Mouse (Mus musculus) lung, embryonic 16.5 days (tissue): Measurements from ENCODE around the gene Ptk6. TPM values are rescaled to one million over a fixed set of nuclear protein-coding genes. Genes with fewer than 3 reads are reported as not detected.

Experiments used
- ATAC-seq: fragments of 200-750 bp; cut with Nextera tagmentation; 2 replicates; pipeline ENCODE4 v1.8.0; 2017; ENCODE audit warnings: low read depth, mild to moderate bottlenecking, moderate library complexity
- H3K27ac ChIP-seq: fragments of 300-500 bp; sonication (generic); 2 replicates; pipeline ENCODE4 v1.5.1; 2014; ENCODE audit warnings: mild to moderate bottlenecking, control low read depth, low read length
- H3K27me3 ChIP-seq: fragments of 300-500 bp; sonication (generic); 2 replicates; pipeline ENCODE4 v1.6.1; 2014; ENCODE audit warnings: low read depth, low read length, mixed read lengths; ENCODE audit not compliant: control insufficient read depth, insufficient read depth
- H3K36me3 ChIP-seq: fragments of 300-500 bp; sonication (generic); 2 replicates; pipeline ENCODE4 v1.6.1; 2014; ENCODE audit warnings: low read length; ENCODE audit not compliant: control insufficient read depth, insufficient read depth
- H3K4me1 ChIP-seq: fragments of 300-500 bp; sonication (generic); replicated peaks from 2 replicates; pipeline ENCODE4 v1.6.1; 2014; ENCODE audit warnings: low read length, mixed read lengths; ENCODE audit not compliant: control insufficient read depth, insufficient read depth
- H3K4me2 ChIP-seq: fragments of 300-500 bp; sonication (generic); 2 replicates; pipeline ENCODE4 v1.6.1; 2014; ENCODE audit warnings: low read depth, low read length, control low read depth
- H3K4me3 ChIP-seq: fragments of 300-500 bp; sonication (generic); 2 replicates; pipeline ENCODE4 v1.5.1; 2014; ENCODE audit warnings: mild to moderate bottlenecking, low read length, control low read depth
- H3K9ac ChIP-seq: fragments of 300-500 bp; sonication (generic); 2 replicates; pipeline ENCODE4 v1.6.1; 2014; ENCODE audit warnings: low read length, control low read depth
- H3K9me3 ChIP-seq: fragments of 300-500 bp; sonication (generic); 2 replicates; pipeline ENCODE4 v1.6.1; 2016; ENCODE audit warnings: low read length; ENCODE audit not compliant: control insufficient read depth
- WGBS: fragments of 180-500 bp; shearing (Covaris S2); extraction: QIAGEN DNeasy Blood & Tissue Kit; methylation state at CpG from one replicate; pipeline ENCODE4 v1.1.7; 2014; 5-methylcytosine and 5-hydroxymethylcytosine counted together
- polyA plus RNA-seq: library from polyadenylated mRNA; unstranded; fragments of >200 nt; fragmentation: Nextera tagmentation; extraction: Ambion mirVana; gene quantifications from 2 replicates; pipeline ENCODE4 v1.2.1, GENCODE M21; 2015

The Ptk6 gene
- polyA plus RNA-seq, 1 experiment from 2014 or later, result 0.04 TPM

DNA sequence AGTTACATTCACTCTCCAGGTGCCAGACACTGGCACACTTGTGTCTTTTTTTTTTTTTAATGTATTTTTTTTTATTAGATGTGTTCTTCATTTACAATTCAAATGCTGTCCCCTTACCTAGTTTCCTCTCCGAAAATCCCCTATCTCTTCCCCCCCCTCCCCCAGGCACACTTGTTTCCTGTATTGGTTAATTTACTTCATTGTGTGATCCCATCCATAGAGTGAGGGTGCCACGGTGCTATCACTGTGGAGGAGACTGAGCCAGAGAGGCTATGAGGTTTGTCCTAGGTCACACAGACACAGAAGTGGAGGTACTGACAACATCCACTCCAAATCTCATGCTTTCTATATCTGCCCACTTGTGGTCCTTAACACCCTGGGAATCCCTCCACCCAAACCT, 36.3 kb upstream of the Ptk6 start:
- 0 out of 2 replicates have a peak, but pooled peaks cover 2% of the 10 kb centered on the region for H3K36me3 ChIP-seq
- no peak for ATAC-seq
- H3K9me3 ChIP-seq, result no peaks in the 10 kb centered on the region
- peaks cover 9% of the 10 kb centered on the region for H3K4me1 ChIP-seq
- no peak overlapping the region for H3K4me3 ChIP-seq
- whole genome bisulfite sequencing, result 57% methylated on average over 2 of the region's 2 CpGs
- no peak overlapping the region for H3K4me2 ChIP-seq
- H3K27ac ChIP-seq, result no peak overlapping the region
- no peaks in the 10 kb centered on the region for H3K27me3 ChIP-seq
- H3K9ac ChIP-seq, result no peak overlapping the region

DNA sequence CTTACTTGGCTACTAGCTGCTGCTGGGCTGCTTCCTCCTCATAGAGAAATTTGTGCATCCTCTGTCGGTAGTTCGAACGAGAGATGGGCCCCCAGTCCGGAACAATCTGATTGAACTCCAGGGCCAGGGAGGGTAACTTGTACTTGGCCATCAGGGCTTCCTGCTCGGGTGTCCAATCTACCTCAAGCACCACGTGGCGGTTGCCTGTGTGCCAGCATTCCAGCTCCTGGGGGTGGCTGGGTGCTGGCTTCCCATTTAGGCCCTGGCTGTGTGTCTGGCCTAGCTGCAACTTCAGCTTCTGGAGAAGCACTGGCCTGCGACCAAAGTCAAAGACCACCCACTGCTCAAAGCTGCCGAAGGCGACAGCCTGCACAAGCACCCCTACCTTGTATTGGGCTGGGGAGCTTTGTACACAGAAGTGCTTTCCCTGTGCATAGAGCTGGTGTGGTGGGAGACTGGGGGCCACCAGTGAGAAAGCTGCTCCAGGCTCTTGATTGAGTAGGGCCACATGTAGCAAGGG, 35.6 kb upstream of the Ptk6 start:
- H3K9ac ChIP-seq, result no peak overlapping the region
- no peaks in the 10 kb centered on the region for H3K27me3 ChIP-seq
- no peaks in the 10 kb centered on the region for H3K9me3 ChIP-seq
- H3K4me1 ChIP-seq, result peaks cover 9% of the 10 kb centered on the region
- no peak overlapping the region for H3K4me3 ChIP-seq
- no peak overlapping the region for H3K27ac ChIP-seq
- no peak overlapping the region for H3K4me2 ChIP-seq
- H3K36me3 ChIP-seq, result 0 out of 2 replicates have a peak, but pooled peaks cover 2% of the 10 kb centered on the region
- WGBS, result 75% methylated on average over 10 of the region's 10 CpGs
- ATAC-seq, result no peak

DNA sequence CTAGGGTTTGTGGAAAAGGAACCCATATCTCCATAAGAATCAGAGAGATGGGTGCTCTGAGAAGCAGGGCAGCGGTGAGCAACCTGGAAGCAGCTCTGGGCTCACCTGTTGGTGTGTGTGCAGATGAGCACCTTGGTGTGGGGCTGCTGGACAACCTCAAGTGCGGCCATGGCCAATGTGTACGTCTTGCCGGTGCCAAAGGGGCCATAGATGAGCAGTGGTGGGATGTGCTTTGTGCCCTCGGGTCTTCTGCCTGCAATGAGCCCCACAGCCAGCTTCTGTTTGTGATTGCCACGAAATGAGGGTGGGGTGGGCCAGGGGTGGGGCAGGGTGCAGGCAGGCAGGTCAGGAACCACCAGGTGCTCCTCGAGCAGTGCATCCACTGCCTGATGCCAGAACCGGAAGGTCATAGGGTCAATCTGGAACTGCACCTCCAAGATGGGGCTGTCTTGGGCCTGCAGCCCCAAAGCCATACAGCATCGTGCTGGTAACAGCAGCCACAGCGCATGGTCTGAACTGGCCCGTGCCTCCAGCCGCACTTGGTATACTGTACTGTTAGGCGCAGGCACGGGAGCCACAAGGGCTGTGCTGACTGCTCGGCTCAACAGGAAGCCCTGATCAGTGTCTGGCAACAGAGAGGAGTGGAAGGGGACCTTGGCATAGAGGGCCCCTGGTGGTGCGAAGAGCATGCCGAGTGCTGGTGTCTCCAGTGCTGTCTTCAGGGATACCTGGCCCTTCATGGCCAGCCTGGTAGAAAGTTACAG, 34.8 kb upstream of the Ptk6 start:
- Histone ChIP-seq H3K4me2 (no peak overlapping the region), H3K9ac (no peak overlapping the region), H3K4me1 (peaks cover 8% of the 10 kb centered on the region), H3K27ac (no peak overlapping the region), H3K36me3 (0 out of 2 replicates have a peak, but pooled peaks cover 5% of the 10 kb centered on the region), H3K4me3 (no peak overlapping the region), H3K27me3 (no peaks in the 10 kb centered on the region), H3K9me3 (no peaks in the 10 kb centered on the region)
- 85% methylated on average over 17 of the region's 17 CpGs for WGBS
- ATAC-seq, result no peak

DNA sequence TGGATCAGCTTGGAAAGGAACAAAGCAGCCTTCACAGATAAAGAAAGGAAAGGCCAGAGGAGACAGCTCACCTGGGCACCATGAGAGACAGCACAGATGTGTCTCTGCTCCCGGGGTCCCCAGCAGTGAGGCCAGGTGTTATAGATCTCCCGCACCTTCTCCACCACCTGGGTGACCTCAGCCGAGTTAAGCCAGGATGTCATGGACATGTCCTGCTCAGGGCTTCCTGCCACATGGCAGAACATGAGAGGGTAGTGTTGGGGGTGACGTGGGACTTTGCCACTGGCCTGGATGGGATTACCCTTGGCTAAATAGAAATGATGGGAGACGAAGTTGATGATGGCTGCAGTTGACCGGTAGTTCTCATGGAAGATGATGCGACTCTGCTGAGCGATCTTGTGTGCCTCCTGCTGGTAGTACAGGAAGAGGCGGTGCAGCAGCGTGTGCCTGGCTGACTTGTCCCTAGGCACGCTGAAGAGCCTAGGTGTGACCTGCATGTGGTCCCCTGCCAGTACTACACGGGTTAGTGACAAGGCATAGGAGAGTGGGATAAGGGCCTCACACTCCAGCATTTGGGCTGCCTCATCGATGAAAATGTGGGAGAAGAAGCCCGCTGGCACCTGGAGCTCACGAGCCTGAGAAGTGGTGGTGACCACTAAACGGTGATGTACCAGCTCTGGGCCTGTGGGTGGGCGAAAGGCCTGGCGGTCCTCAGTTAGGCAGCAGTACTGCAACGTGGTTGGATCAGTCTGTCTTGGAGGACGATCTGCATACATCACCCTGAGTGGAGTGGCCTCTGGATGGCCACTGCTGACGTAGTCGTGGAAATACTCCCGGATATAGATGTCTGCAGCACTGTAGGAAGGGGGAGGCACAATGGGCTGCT, 33.3 kb upstream of the Ptk6 start:
- Histone ChIP-seq H3K36me3 (0 out of 2 replicates have a peak, but pooled peaks cover 5% of the 10 kb centered on the region), H3K4me1 (no peaks in the 10 kb centered on the region), H3K9ac (no peak overlapping the region), H3K4me2 (no peak overlapping the region), H3K27ac (no peak overlapping the region), H3K27me3 (no peaks in the 10 kb centered on the region), H3K4me3 (no peak overlapping the region), H3K9me3 (no peaks in the 10 kb centered on the region)
- ATAC-seq, result no peak
- 76% methylated on average over 23 of the region's 23 CpGs for WGBS

DNA sequence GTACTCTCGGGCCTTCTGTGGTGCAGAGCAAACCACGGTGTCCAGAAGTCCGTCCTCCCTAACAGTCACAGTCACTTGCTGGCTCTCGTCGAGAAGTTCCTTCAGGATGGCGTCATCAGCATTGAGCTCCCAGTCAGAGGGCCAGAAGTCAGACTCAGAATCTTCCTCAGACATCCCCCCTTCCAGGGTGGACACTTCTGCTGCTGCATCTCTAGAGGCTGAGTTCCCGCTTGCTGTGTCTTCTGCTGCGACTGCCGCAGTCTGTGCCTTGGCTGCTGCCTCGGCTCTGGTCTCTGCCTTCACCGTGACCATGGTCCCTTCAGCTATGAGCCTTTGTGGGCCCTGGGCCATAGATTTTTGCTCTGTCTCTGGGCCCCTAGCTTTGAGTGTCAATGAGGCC, 32.1 kb upstream of the Ptk6 start:
- Histone ChIP-seq H3K4me2 (no peak overlapping the region), H3K9me3 (no peaks in the 10 kb centered on the region), H3K27me3 (no peaks in the 10 kb centered on the region), H3K4me1 (no peaks in the 10 kb centered on the region), H3K9ac (no peak overlapping the region), H3K36me3 (0 out of 2 replicates have a peak, but pooled peaks cover 5% of the 10 kb centered on the region), H3K27ac (no peak overlapping the region), H3K4me3 (no peak overlapping the region)
- no peak for ATAC-seq
- WGBS, result 78% methylated on average over 11 of the region's 11 CpGs

DNA sequence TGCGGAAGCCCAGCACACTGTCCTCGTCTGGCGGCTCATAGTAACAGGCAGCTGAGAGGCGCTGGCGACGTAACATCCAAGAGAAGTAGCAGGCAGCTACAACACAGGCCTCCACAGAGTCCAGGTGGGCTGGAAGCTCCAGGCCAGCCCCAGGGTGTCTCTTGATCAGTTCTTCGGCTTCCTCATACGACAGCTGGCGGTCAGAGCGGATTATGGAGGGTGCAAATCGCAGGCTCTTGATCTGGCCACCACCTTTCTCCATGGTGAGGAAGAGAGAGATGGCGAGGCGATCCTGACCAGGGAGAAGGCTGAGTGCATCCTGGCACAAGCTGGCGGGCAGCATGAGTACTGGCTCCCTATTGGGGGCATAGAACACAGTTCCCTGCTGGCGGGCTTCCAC, 30.9 kb upstream of the Ptk6 start:
- Histone ChIP-seq H3K36me3 (0 out of 2 replicates have a peak, but pooled peaks cover 5% of the 10 kb centered on the region), H3K4me3 (no peak overlapping the region), H3K27me3 (no peaks in the 10 kb centered on the region), H3K4me2 (no peak overlapping the region), H3K27ac (no peak overlapping the region), H3K9me3 (no peaks in the 10 kb centered on the region), H3K4me1 (no peaks in the 10 kb centered on the region), H3K9ac (no peak overlapping the region)
- no peak for ATAC-seq
- WGBS, result 86% methylated on average over 15 of the region's 15 CpGs

DNA sequence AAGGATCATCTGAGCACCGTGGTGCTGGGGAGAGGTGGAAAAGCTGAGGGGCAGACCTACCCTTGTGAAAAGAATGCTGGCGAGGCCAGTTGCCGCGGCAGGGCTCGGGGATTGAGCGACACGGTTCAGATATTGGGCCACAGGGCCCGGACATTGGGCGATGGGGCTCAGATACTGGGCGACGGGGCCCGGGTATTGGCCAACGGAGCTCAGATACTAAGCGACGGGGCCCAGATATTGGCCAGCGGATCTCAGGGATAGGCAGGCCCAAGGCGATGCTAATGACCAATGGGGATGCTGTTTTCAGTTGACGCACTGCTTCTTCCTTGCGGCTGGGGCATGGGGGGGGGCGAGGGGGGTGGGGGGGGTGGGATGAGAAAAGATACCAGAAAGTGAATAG, 28.6 kb upstream of the Ptk6 start:
- Histone ChIP-seq H3K27me3 (no peaks in the 10 kb centered on the region), H3K4me1 (no peaks in the 10 kb centered on the region), H3K9ac (no peak overlapping the region), H3K4me3 (no peak overlapping the region), H3K36me3 (0 out of 2 replicates have a peak, but pooled peaks cover 3% of the 10 kb centered on the region), H3K9me3 (no peaks in the 10 kb centered on the region), H3K27ac (no peak overlapping the region), H3K4me2 (no peak overlapping the region)
- 78% methylated on average over 20 of the region's 20 CpGs for WGBS
- no peak for ATAC-seq

DNA sequence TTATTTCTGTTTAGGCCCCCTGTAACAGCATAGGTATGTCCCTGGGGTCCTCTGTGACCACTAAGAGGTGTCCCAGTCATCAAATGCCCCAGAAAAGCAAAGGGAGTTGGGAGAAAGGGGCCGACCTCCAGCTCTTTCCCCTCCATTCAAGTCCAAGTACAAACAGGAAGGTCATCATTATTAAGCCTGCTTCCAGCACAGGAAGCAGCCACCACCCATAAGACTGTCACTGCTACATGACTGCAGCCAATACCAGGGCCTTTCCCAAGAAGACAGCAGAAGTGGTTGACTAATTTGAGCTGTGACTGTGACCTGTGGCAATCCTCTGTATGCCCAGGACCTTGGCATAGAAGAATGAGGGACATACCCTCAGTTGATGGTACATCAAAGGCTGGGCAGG, 25.7 kb upstream of the Ptk6 start:
- no peaks in the 10 kb centered on the region for H3K27me3 ChIP-seq
- 64% methylated on average over 1 of the region's 1 CpGs for WGBS
- no peak overlapping the region for H3K27ac ChIP-seq
- H3K9me3 ChIP-seq, result no peaks in the 10 kb centered on the region
- no peak for ATAC-seq
- H3K4me1 ChIP-seq, result no peaks in the 10 kb centered on the region; the same call in 1 of the 2 replicates
- H3K4me3 ChIP-seq, result no peak overlapping the region
- no peak overlapping the region for H3K9ac ChIP-seq
- H3K4me2 ChIP-seq, result no peak overlapping the region
- H3K36me3 ChIP-seq, result 0 out of 2 replicates have a peak, but pooled peaks cover 3% of the 10 kb centered on the region

DNA sequence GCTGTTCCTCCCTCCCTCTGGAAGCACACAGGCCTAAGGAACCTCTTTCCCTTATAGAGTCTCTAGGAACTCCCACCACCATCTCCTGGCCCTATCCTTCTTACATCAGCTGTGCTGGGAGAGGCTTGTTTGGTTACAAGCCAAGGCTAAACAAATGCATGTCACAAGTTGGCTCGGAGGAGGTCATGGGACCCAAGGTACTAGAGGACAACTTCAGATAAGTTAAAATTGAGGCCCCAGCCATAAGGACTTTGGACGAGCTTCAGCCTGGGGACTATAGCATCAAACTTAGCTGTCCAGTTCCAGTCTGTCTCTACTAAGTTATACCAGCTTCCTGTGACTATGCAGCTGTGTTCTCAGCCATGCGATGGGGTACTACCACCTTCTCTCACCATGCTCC, 24.5 kb upstream of the Ptk6 start:
- ATAC-seq, result no peak
- Histone ChIP-seq H3K9me3 (no peaks in the 10 kb centered on the region), H3K27me3 (no peaks in the 10 kb centered on the region), H3K4me2 (no peak overlapping the region), H3K36me3 (no peaks in the 10 kb centered on the region), H3K9ac (no peak overlapping the region), H3K4me3 (no peak overlapping the region), H3K4me1 (no peaks in the 10 kb centered on the region; the same call in 1 of the 2 replicates), H3K27ac (no peak overlapping the region)
- WGBS, result 71% methylated on average over 3 of the region's 3 CpGs
